Comparison of ENCODE assay signal across 23 mouse cellular contexts in the genomic region with DNA sequence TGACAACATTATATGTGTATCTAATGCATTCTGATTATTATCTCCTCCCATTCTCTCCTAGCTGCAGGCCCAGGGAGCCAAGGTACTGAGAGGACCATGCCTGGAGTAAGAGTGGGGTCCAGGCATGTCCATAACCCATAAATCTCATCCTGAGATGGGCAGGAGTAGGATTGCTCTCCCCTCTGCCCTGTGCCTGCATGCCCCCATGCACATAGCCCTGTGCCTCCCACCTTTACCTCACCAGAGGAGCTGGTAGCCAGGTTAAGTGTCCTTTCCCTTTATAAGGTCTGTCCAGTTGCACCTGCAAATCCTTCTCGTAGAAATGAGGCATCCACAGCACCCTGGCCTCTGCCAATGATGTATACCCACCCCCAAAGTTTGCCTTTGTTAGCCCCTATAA. TPM values are rescaled to one million over a fixed set of nuclear protein-coding genes. Genes with fewer than 3 reads are reported as not detected.
"Had no signal": no experiment of that assay in that cellular context is flagged by ENCODE, and none has a peak within 500 bp of the region (broad histone marks: within the 10 kb centered on the region; RNA-seq: fewer than 3 reads in every experiment).

No protein-coding gene starts in this region.

- H3K36me3 ChIP-seq: limb, embryonic 13.5 days; neural tube, embryonic 13.5 days had no signal

- DNase-seq: kidney, adult 11 months; kidney, adult 9 months; kidney, postnatal 36 days; lung, adult 18-20 months; lung, postnatal 10 days; lung, postnatal 4 days; right cerebral cortex, adult 18-20 months; right cerebral cortex, postnatal 25 days; thymus, postnatal 14 days had no signal

- H3K27me3 ChIP-seq: limb, embryonic 13.5 days; neural tube, embryonic 13.5 days had no signal

- H3K9ac ChIP-seq: limb, embryonic 13.5 days; liver, embryonic 14.5 days; neural tube, embryonic 13.5 days had no signal

- H3K4me3 ChIP-seq: limb, embryonic 13.5 days; neural tube, embryonic 13.5 days had no signal

- H3K4me1 ChIP-seq: limb, embryonic 13.5 days had no signal

- H3K27ac ChIP-seq: kidney, postnatal 0 days; limb, embryonic 13.5 days; liver, embryonic 14.5 days; neural tube, embryonic 13.5 days; stomach, postnatal 0 days had no signal

- H3K9me3 ChIP-seq: limb, embryonic 13.5 days; neural tube, embryonic 13.5 days had no signal

- H3K4me2 ChIP-seq: limb, embryonic 13.5 days; neural tube, embryonic 13.5 days had no signal

RNA-seq across cellular contexts. Expression of a gene that starts 6.2 kb away (rescaled TPM):
- total RNA-seq: layer of hippocampus, adult 18-20 months; layer of hippocampus, postnatal 10 days; left cerebral cortex, adult 18-20 months; left cerebral cortex, postnatal 10 days; left cerebral cortex, postnatal 4 days; liver, adult 2 months; megakaryocyte-erythroid progenitor cell, adult 5-6 weeks; monocyte, adult 5-6 weeks had no signal
- polyA plus RNA-seq: kidney, postnatal 0 days; limb, embryonic 13.5 days; liver, adult 2 months; liver, embryonic 14.5 days; neural tube, embryonic 13.5 days; small intestine, adult 2 months; stomach, postnatal 0 days had no signal

RNA-seq across cellular contexts. Expression of a gene that starts 15.0 kb away (rescaled TPM):
- total RNA-seq: layer of hippocampus, adult 18-20 months; layer of hippocampus, postnatal 10 days; left cerebral cortex, adult 18-20 months; left cerebral cortex, postnatal 10 days; left cerebral cortex, postnatal 4 days; liver, adult 2 months; megakaryocyte-erythroid progenitor cell, adult 5-6 weeks; monocyte, adult 5-6 weeks had no signal
- polyA plus RNA-seq: kidney, postnatal 0 days; limb, embryonic 13.5 days; liver, adult 2 months; liver, embryonic 14.5 days; neural tube, embryonic 13.5 days; small intestine, adult 2 months; stomach, postnatal 0 days had no signal

RNA-seq across cellular contexts. Expression of a gene that starts 18.8 kb away (rescaled TPM):
- total RNA-seq: layer of hippocampus, adult 18-20 months; layer of hippocampus, postnatal 10 days; left cerebral cortex, adult 18-20 months; left cerebral cortex, postnatal 10 days; left cerebral cortex, postnatal 4 days; liver, adult 2 months; megakaryocyte-erythroid progenitor cell, adult 5-6 weeks; monocyte, adult 5-6 weeks had no signal
- polyA plus RNA-seq: kidney, postnatal 0 days; limb, embryonic 13.5 days; liver, adult 2 months; liver, embryonic 14.5 days; neural tube, embryonic 13.5 days; small intestine, adult 2 months; stomach, postnatal 0 days had no signal

RNA-seq across cellular contexts. Expression of a gene that starts 31.8 kb away (rescaled TPM):
- total RNA-seq: layer of hippocampus, adult 18-20 months; layer of hippocampus, postnatal 10 days; left cerebral cortex, adult 18-20 months; left cerebral cortex, postnatal 10 days; liver, adult 2 months; megakaryocyte-erythroid progenitor cell, adult 5-6 weeks; monocyte, adult 5-6 weeks had no signal
- polyA plus RNA-seq: kidney, postnatal 0 days; limb, embryonic 13.5 days; liver, adult 2 months; liver, embryonic 14.5 days; neural tube, embryonic 13.5 days; small intestine, adult 2 months; stomach, postnatal 0 days had no signal

RNA-seq across cellular contexts. Expression of a gene that starts 34.7 kb away (rescaled TPM):
- total RNA-seq: layer of hippocampus, adult 18-20 months; layer of hippocampus, postnatal 10 days; left cerebral cortex, adult 18-20 months; left cerebral cortex, postnatal 10 days; left cerebral cortex, postnatal 4 days; liver, adult 2 months; megakaryocyte-erythroid progenitor cell, adult 5-6 weeks; monocyte, adult 5-6 weeks had no signal
- polyA plus RNA-seq: kidney, postnatal 0 days; limb, embryonic 13.5 days; liver, adult 2 months; liver, embryonic 14.5 days; neural tube, embryonic 13.5 days; small intestine, adult 2 months; stomach, postnatal 0 days had no signal
